Mouse (Mus musculus) lung, adult 2 months (tissue): ENCODE results near the gene Trim54. TPM values are rescaled to one million over a fixed set of nuclear protein-coding genes. Genes with fewer than 3 reads are reported as not detected.
A peak's percentile ranks its signal among the peaks of the same experiment; 100 is the strongest.

ENCODE experiments used
- DNase-seq: peaks from one replicate; pipeline ENCODE4 v3.0.0; 2022
- H3K4me1 ChIP-seq: fragments of 200-500 bp; 2 replicates; pipeline ENCODE4 v1.6.1; 2011; ENCODE audit warnings: low read length; ENCODE audit not compliant: control insufficient read depth, insufficient read depth
- H3K4me3 ChIP-seq: fragments of 200-500 bp; replicated peaks from 2 replicates; pipeline ENCODE3; 2011; ENCODE audit warnings: low read depth, mild to moderate bottlenecking, control low read depth, low read length; ENCODE audit errors: extremely low read depth
- CTCF ChIP-seq: fragments of 200-500 bp; IDR thresholded peaks from 2 replicates; pipeline ENCODE4 v1.5.1; 2011; ENCODE audit warnings: mild to moderate bottlenecking, low read length, control low read depth; ENCODE audit not compliant: insufficient read depth
- POLR2A ChIP-seq: fragments of 200-500 bp; IDR thresholded peaks from 2 replicates; pipeline ENCODE4 v1.6.1; 2011; ENCODE audit warnings: low read depth, mild to moderate bottlenecking, control low read depth, low read length, borderline replicate concordance; ENCODE audit errors: extremely low read depth
- WGBS: fragments of 180-500 bp; shearing (Covaris S2); methylation state at CpG from one replicate; pipeline ENCODE4 v1.1.7; 2018; 5-methylcytosine and 5-hydroxymethylcytosine counted together
- polyA plus RNA-seq: library from polyadenylated mRNA; depleted of rRNA; stranded (reverse); fragments of >200 nt; gene quantifications from 2 replicates; pipeline ENCODE4 v1.2.3, GENCODE M21; 2012; rRNA removed

Gene Trim54
- polyA plus RNA-seq, 1 experiment: 14.9 TPM

DNA sequence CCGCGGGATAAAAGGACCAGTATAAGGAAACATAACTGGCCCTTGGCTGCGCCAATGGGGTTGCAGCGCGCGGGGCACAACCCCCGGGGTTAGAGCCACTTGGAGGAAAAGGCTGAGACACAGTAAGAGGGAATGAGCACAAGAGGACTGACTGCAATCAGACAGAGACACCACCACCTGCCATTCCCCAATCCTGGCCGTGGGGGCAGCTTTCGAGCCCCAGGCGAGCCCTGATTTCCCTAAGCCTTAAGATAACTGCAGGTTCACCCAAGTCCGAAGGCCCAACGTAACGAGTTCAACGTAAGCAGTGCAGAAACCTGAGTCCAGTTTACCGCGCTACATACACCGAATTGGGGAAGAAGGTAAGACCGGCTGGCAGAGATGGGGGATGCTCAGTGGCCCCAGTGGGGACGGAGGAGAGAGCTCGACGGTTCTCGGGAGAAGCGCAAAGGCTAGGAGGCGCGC is 62.8 kb downstream of the Trim54 start:
- Histone ChIP-seq H3K4me1 (peaks cover 2% of the 10 kb centered on the region; the same call in 1 of the 2 replicates), H3K4me3 (peak overlapping the region; percentile 91)
- no peak for TF ChIP-seq CTCF
- no peak for TF ChIP-seq POLR2A
- WGBS: 0% methylated on average over 25 of the region's 25 CpGs
- DNase-seq: no peak

DNA sequence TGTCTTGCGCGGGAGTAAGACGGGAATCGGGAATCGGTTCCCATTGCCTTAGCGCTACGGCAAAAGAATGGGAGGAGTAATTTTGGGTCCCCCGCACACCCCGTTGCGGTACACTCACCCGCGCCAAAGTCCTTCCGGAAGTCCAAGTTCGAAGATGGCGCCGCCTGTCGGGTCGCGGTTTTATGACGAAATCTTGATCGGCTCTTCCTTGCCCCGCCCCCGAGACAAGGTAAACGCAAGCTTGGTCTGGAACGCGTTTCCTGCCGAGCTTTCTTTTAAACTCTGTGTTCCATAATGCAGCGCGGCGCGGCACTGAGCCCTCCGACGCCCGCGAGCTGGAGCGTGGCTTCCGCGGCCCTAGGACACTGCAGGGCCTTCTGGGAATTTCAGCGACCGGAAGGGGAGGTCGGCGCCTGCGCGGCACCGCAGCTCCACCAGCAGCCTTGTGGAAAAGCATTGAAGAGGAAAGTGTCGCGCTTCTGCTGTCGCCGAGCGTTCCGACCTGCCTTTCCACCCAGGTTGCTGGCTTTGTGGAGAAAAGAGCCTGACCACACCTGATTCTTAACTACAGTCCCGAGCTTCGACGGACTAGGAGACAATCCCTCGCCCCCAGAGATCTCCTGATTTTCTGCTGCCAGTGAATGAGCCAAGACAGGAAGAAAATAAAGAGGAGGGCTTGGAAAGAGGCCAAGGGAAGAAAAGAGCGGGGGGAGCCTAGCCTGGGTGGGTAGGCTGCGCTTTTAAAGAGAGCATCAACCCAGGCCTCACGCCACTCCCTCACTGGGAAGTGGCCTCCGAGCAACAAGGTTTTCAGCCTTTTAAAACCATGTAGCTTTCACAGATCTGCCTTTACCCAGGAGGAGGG is 63.5 kb downstream of the Trim54 start, which contains the start of the genes Gm29609 and Gtf3c2:
Gene Gm29609 (minus strand): TSS at position 146 of the 865 bp plus-strand sequence.
Gene Gtf3c2 (minus strand): TSS at position 379 of the 865 bp plus-strand sequence.
- TF ChIP-seq CTCF (no peak), POLR2A (peak; percentile 93; the same call in 1 of the 2 replicates)
- peaks cover 2% of the 10 kb centered on the region; the same call in 1 of the 2 replicates for H3K4me1 ChIP-seq
- DNase-seq: peak; percentile 92
- peak within 1 kb of the TSS; percentile 91 for H3K4me3 ChIP-seq
- WGBS: under 1% methylated on average over 59 of the region's 59 CpGs

DNA sequence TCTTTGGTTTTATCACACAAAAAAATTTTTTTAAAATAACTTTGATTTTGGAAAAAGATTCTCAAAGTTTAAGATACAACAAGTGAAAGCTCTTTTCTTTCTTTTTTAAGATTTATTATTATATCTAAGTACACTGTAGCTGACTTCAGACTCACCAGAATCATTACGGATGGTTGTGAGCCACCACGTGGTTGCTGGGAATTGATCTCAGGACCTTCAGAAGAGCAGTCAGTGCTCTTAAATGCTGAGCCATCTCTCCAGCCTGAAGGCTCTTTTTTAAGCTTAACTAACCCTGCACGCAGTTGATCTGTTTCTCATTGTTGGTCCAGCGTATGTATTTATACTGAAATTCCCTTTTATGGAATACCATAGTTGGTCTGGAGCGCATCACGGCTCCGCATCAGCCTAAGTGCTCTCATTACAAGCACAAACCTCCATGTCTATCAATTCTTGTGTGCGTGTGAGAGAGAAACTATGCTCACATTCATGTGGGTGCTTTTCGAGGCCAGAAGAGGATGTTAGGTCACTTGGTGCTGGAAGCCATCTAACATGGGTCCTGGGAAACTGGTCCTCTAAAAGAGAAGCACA is 64.8 kb downstream of the Trim54 start:
- H3K4me3 ChIP-seq: no peak overlapping the region
- peaks cover 2% of the 10 kb centered on the region; the same call in 1 of the 2 replicates for H3K4me1 ChIP-seq
- WGBS: 92% methylated on average over 9 of the region's 9 CpGs
- no peak for DNase-seq
- TF ChIP-seq POLR2A (no peak), CTCF (no peak)

DNA sequence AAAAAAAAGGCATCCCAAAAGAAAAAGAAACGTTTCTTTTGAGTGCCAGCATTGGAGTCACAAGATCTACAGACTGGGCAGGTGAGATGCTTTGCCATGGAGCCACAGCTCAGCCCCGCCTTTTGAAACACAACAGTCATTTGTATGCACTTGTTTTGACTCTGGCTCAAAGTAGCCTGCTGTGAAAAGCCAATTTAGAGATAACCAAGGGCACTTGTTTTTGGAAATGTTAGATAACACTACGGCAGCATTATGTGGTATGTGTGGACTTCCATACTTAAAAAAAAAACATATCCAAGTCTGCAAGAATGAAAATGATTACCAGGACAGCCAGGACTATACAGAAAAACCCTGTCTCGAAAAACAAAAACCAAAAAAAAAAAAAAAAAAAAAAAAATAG is 67.2 kb downstream of the Trim54 start:
- no peak overlapping the region for H3K4me3 ChIP-seq
- TF ChIP-seq CTCF (no peak), POLR2A (no peak)
- DNase-seq: no peak
- H3K4me1 ChIP-seq: peaks cover 2% of the 10 kb centered on the region; the same call in 1 of the 2 replicates
- WGBS: 44% methylated on average over 4 of the region's 4 CpGs

Other genes starting within 250 kb of the Trim54 start
- gene Tmem214, start 248.7 kb upstream of the Trim54 start, polyA plus RNA-seq: 85.7 and 86.6 TPM in 2 replicates
- gene Agbl5, start 228.0 kb upstream of the Trim54 start, polyA plus RNA-seq: 19.2 and 20.8 TPM in 2 replicates
- 218 and 230 TPM in 2 replicates for gene Ost4, start 208.9 kb upstream of the Trim54 start, polyA plus RNA-seq
- gene Emilin1, start 203.3 kb upstream of the Trim54 start, polyA plus RNA-seq: 89.9 and 107 TPM in 2 replicates
- gene Khk, start 195.3 kb upstream of the Trim54 start, polyA plus RNA-seq: 39.0 and 46.6 TPM in 2 replicates
- gene Cgref1, start 171.1 kb upstream of the Trim54 start, polyA plus RNA-seq: 2.7 and 5.7 TPM in 2 replicates
- gene Preb, start 156.4 kb upstream of the Trim54 start, polyA plus RNA-seq: 196 and 253 TPM in 2 replicates
- 0.95 and 1.2 TPM in 2 replicates for gene Tcf23, start 148.1 kb upstream of the Trim54 start, polyA plus RNA-seq
- gene Atraid, start 68.4 kb upstream of the Trim54 start, polyA plus RNA-seq: 113 and 122 TPM in 2 replicates
- 16.3 and 19.1 TPM in 2 replicates for gene Slc5a6, start 67.8 kb upstream of the Trim54 start, polyA plus RNA-seq
- 27.6 and 28.6 TPM in 2 replicates for gene Cad, start 61.9 kb upstream of the Trim54 start, polyA plus RNA-seq
- gene Dnajc5g, start 10.4 kb upstream of the Trim54 start, polyA plus RNA-seq: not detected in 2 replicates
- gene Slc30a3, start 8.5 kb upstream of the Trim54 start, polyA plus RNA-seq: 0.10 TPM in 1 of 2 replicates, not detected in the other
- gene Ucn, start 22.1 kb downstream of the Trim54 start, polyA plus RNA-seq: not detected in 2 replicates
- gene Mpv17, start 37.5 kb downstream of the Trim54 start, polyA plus RNA-seq: 86.4 and 93.4 TPM in 2 replicates
- 2.2 and 2.7 TPM in 2 replicates for gene Gm29609, start 63.2 kb downstream of the Trim54 start, polyA plus RNA-seq
- gene Gtf3c2, start 63.4 kb downstream of the Trim54 start, polyA plus RNA-seq: 39.2 and 59.2 TPM in 2 replicates
- 80.9 and 97.0 TPM in 2 replicates for gene Snx17, start 76.5 kb downstream of the Trim54 start, polyA plus RNA-seq
- gene Eif2b4, start 76.7 kb downstream of the Trim54 start, polyA plus RNA-seq: 28.3 and 44.9 TPM in 2 replicates
- 45.2 and 52.4 TPM in 2 replicates for gene Zfp513, start 85.6 kb downstream of the Trim54 start, polyA plus RNA-seq
- gene Ppm1g, start 104.0 kb downstream of the Trim54 start, polyA plus RNA-seq: 67.4 and 89.5 TPM in 2 replicates
- gene Nrbp1, start 124.2 kb downstream of the Trim54 start, polyA plus RNA-seq: 170 and 188 TPM in 2 replicates
- gene Gm9970, start 124.5 kb downstream of the Trim54 start, polyA plus RNA-seq: 0.36 and 0.70 TPM in 2 replicates
- 71.3 and 75.9 TPM in 2 replicates for gene Krtcap3, start 135.0 kb downstream of the Trim54 start, polyA plus RNA-seq
- gene Ift172, start 174.4 kb downstream of the Trim54 start, polyA plus RNA-seq: 45.0 and 47.8 TPM in 2 replicates
- 11.7 and 17.8 TPM in 2 replicates for gene Fndc4, start 179.4 kb downstream of the Trim54 start, polyA plus RNA-seq
- gene Gckr, start 180.7 kb downstream of the Trim54 start, polyA plus RNA-seq: 0.05 and 0.11 TPM in 2 replicates